Mouse (Mus musculus): ENCODE results near the gene Sytl1. TPM values are rescaled to one million over a fixed set of nuclear protein-coding genes. Genes with fewer than 3 reads are reported as not detected.

Sytl1 gene
- polyA plus RNA-seq, 1 experiment, result 3.2 TPM

- H3K4me3 ChIP-seq (replicated peaks; ENCODE audit: control insufficient read depth, low read depth, low read length), result no peak overlapping the region
- no peak overlapping the region for H3K27ac ChIP-seq (ENCODE audit: control insufficient read depth, insufficient read depth, low read depth, low read length, poor library complexity)
- TF ChIP-seq POLR2A (IDR thresholded peaks at IDR 0.05; ENCODE audit: borderline replicate concordance, control insufficient read depth, low read depth, low read length), result no peak
- WGBS, result 74% methylated on average over 4 of the region's 4 CpGs
- H3K4me1 ChIP-seq (ENCODE audit: control insufficient read depth, insufficient read depth, low read length), result no peaks in the 10 kb centered on the region; the same call in 1 of the 2 replicates
These were observed 10.8 kb downstream of the Sytl1 start for GRCm38 (mm10) chr4:133252089-133252488.

- TF ChIP-seq CTCF (IDR thresholded peaks at IDR 0.05; ENCODE audit: control insufficient read depth, insufficient read depth, low read length) (no peak), POLR2A (IDR thresholded peaks at IDR 0.05; ENCODE audit: borderline replicate concordance, control insufficient read depth, low read depth, low read length) (no peak)
- Histone ChIP-seq H3K4me1 (ENCODE audit: control insufficient read depth, insufficient read depth, low read length) (no peaks in the 10 kb centered on the region; the same call in 1 of the 2 replicates), H3K27ac (ENCODE audit: control insufficient read depth, insufficient read depth, low read depth, low read length, poor library complexity) (no peak overlapping the region), H3K4me3 (replicated peaks; ENCODE audit: control insufficient read depth, low read depth, low read length) (no peak overlapping the region)
- 28% methylated on average over 31 of the region's 31 CpGs for WGBS
These were observed 11.7 kb downstream of the Sytl1 start for GRCm38 (mm10) chr4:133251214-133251613.

GRCm38 (mm10) chr4:133250609-133251008, 12.3 kb downstream of the Sytl1 start:
- no peaks in the 10 kb centered on the region; the same call in 1 of the 2 replicates for H3K4me1 ChIP-seq (ENCODE audit: control insufficient read depth, insufficient read depth, low read length)
- H3K27ac ChIP-seq (ENCODE audit: control insufficient read depth, insufficient read depth, low read depth, low read length, poor library complexity), result no peak overlapping the region
- WGBS, result 7% methylated on average over 22 of the region's 22 CpGs
- no peak overlapping the region for H3K4me3 ChIP-seq (replicated peaks; ENCODE audit: control insufficient read depth, low read depth, low read length)
- TF ChIP-seq POLR2A (IDR thresholded peaks at IDR 0.05; ENCODE audit: borderline replicate concordance, control insufficient read depth, low read depth, low read length), result no peak
- peak; percentile 72 for TF ChIP-seq CTCF (IDR thresholded peaks at IDR 0.05; ENCODE audit: control insufficient read depth, insufficient read depth, low read length)

DNA sequence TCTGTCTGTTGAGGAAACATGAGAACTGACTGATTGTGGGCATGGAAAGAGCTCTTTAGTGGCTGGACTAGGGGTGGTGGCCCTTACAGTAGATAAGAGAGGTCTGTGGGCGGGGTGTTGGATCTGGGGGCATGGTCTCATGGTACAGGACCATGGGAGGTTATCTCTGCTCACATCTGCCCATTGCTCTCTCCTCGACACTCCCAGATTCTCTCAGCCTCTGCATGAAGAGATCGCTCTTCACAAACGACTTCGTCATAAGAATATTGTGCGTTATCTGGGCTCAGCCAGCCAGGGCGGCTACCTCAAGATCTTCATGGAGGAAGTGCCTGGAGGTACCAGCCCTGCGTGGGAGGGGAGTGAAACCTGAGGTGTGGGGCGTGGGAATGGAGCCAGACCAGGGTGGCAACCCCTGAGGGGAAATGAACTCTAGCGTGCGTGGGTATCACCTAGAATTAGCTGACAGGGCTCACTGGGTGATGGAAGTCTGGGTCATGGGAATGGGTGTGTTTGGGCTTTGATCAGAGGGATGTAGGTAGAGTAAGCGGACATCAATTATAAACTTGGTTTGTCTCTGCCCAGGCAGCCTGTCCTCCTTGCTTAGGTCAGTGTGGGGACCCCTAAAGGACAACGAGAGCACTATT, 15.0 kb downstream of the Sytl1 start:
- Histone ChIP-seq H3K4me3 (replicated peaks; ENCODE audit: control insufficient read depth, low read depth, low read length) (no peak overlapping the region), H3K4me1 (ENCODE audit: control insufficient read depth, insufficient read depth, low read length) (no peaks in the 10 kb centered on the region; the same call in 1 of the 2 replicates), H3K27ac (ENCODE audit: control insufficient read depth, insufficient read depth, low read depth, low read length, poor library complexity) (peak overlapping the region; percentile 30; the same call in 1 of the 2 replicates)
- TF ChIP-seq CTCF (IDR thresholded peaks at IDR 0.05; ENCODE audit: control insufficient read depth, insufficient read depth, low read length) (no peak), POLR2A (IDR thresholded peaks at IDR 0.05; ENCODE audit: borderline replicate concordance, control insufficient read depth, low read depth, low read length) (no peak)
- 35% methylated on average over 13 of the region's 13 CpGs for WGBS

- H3K27ac ChIP-seq (ENCODE audit: control insufficient read depth, insufficient read depth, low read depth, low read length, poor library complexity), result peak overlapping the region; percentile 30; the same call in 1 of the 2 replicates
- no peaks in the 10 kb centered on the region; the same call in 1 of the 2 replicates for H3K4me1 ChIP-seq (ENCODE audit: control insufficient read depth, insufficient read depth, low read length)
- 67% methylated on average over 15 of the region's 15 CpGs for WGBS
- no peak overlapping the region for H3K4me3 ChIP-seq (replicated peaks; ENCODE audit: control insufficient read depth, low read depth, low read length)
- TF ChIP-seq CTCF (IDR thresholded peaks at IDR 0.05; ENCODE audit: control insufficient read depth, insufficient read depth, low read length) (no peak), POLR2A (IDR thresholded peaks at IDR 0.05; ENCODE audit: borderline replicate concordance, control insufficient read depth, low read depth, low read length) (no peak)
These were observed 15.8 kb downstream of the Sytl1 start for GRCm38 (mm10) chr4:133247072-133247471.

- Histone ChIP-seq H3K27ac (ENCODE audit: control insufficient read depth, insufficient read depth, low read depth, low read length, poor library complexity) (no peak overlapping the region), H3K4me1 (ENCODE audit: control insufficient read depth, insufficient read depth, low read length) (no peaks in the 10 kb centered on the region; the same call in none of the 2 replicates), H3K4me3 (replicated peaks; ENCODE audit: control insufficient read depth, low read depth, low read length) (no peak overlapping the region)
- 0% methylated on average over 1 of the region's 1 CpGs for WGBS
- TF ChIP-seq POLR2A (IDR thresholded peaks at IDR 0.05; ENCODE audit: borderline replicate concordance, control insufficient read depth, low read depth, low read length), result no peak
- no peak for TF ChIP-seq CTCF (IDR thresholded peaks at IDR 0.05; ENCODE audit: control insufficient read depth, insufficient read depth, low read length)
These were observed 18.6 kb downstream of the Sytl1 start for GRCm38 (mm10) chr4:133244289-133244688.

DNA sequence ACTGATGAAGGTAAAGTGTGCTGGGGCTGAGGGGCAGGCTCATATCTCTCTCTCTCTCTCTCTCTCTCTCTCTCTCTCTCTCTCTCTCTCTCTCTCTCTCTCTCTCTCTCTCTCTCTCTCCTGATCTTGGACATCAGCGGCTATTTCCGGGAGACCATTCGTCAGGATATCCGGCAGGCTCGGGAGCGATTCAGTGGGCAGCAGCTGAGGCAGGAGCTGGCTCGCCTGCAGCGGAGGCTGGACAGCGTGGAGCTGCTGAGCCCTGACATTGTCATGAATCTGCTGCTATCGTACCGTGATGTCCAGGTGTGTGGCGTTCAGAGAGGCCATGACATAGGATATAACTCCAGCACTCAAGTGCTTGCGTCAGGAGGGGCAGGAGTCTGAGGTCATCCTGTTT, 19.4 kb downstream of the Sytl1 start:
- Histone ChIP-seq H3K27ac (ENCODE audit: control insufficient read depth, insufficient read depth, low read depth, low read length, poor library complexity) (no peak overlapping the region), H3K4me1 (ENCODE audit: control insufficient read depth, insufficient read depth, low read length) (peaks cover 1% of the 10 kb centered on the region), H3K4me3 (replicated peaks; ENCODE audit: control insufficient read depth, low read depth, low read length) (no peak overlapping the region)
- WGBS, result 84% methylated on average over 13 of the region's 13 CpGs
- TF ChIP-seq CTCF (IDR thresholded peaks at IDR 0.05; ENCODE audit: control insufficient read depth, insufficient read depth, low read length) (no peak), POLR2A (IDR thresholded peaks at IDR 0.05; ENCODE audit: borderline replicate concordance, control insufficient read depth, low read depth, low read length) (no peak)

DNA sequence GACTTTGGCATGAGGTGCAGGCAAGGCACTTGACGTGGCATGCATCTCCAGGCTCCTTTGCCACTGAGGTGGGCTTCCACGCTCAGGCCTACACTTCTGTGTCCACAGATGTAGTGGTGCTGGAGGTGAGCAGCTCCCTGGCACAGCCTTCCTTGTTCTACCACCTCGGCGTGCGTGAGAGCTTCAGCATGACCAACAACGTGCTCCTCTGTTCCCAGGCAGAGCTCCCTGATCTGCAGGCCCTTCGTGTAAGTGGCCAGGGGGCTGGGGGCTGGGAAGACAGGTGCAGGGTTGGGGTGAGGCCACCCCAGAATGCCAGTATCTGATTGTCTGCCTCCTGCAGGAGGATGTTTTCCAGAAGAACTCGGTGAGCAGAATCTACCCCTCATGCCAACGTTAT, 20.2 kb downstream of the Sytl1 start:
- TF ChIP-seq CTCF (IDR thresholded peaks at IDR 0.05; ENCODE audit: control insufficient read depth, insufficient read depth, low read length) (no peak), POLR2A (IDR thresholded peaks at IDR 0.05; ENCODE audit: borderline replicate concordance, control insufficient read depth, low read depth, low read length) (no peak)
- 86% methylated on average over 9 of the region's 9 CpGs for WGBS
- Histone ChIP-seq H3K4me3 (replicated peaks; ENCODE audit: control insufficient read depth, low read depth, low read length) (no peak overlapping the region), H3K4me1 (ENCODE audit: control insufficient read depth, insufficient read depth, low read length) (peaks cover 1% of the 10 kb centered on the region), H3K27ac (ENCODE audit: control insufficient read depth, insufficient read depth, low read depth, low read length, poor library complexity) (no peak overlapping the region)

Measured in bone marrow, adult 2 months (tissue).